Mouse (Mus musculus): ENCODE data around the gene Vwf. TPM values are rescaled to one million over a fixed set of nuclear protein-coding genes. Genes with fewer than 3 reads are reported as not detected.

Gene Vwf
- polyA plus RNA-seq, 1 experiment from 2014 or later: 42.4 TPM

DNA sequence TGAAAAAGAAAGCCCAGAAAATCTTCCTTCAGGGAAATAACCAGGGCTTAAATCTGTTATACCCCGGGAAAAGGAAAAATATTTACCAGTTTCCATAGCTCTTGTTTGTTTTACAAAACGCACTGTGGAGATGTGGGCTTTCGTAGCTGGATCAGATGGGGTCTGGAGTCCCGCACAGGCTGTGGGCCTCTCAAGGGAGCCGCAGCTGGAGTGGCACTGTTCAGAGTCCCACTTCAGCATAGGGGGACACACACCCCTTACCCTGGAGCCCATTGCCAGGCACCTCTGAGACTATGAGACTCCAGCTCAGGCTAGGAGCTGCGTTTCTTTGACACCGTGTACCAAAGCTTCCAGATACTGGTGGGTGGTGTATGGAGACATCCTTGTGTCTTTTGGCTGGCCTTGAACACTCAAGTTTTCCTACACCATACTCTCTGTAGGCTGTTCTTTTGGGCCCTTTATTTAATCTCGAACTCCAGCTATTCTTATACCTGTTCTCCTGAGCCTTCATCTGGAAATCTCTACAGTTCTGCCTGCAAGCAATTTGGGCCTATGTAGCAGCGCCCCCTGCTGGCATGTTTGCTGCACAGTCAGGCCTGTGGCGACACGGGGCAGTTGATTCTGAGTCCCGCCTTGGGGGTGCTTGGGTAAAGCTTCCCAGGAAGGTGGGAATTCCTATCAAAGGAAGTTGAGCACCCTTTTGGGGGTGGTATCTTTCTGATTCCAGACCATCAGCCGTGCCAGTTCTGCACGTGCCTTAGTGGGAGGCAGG, 114.7 kb downstream of the Vwf start:
- H3K9ac ChIP-seq (replicated peaks; ENCODE audit: low read depth): no peak overlapping the region
- 44% methylated on average over 14 of the region's 14 CpGs for WGBS
- peak; percentile 72 for DNase-seq (ENCODE audit: low spot score)
- no peak; the same call in 1 of the 2 replicates for ATAC-seq
- H3K27ac ChIP-seq (ENCODE audit: low read length): no peak overlapping the region
- H3K9me3 ChIP-seq (ENCODE audit: low read length): no peaks in the 10 kb centered on the region
- no peaks in the 10 kb centered on the region for H3K36me3 ChIP-seq (ENCODE audit: insufficient read depth, low read length)
- H3K27me3 ChIP-seq (replicated peaks; ENCODE audit: insufficient read depth, low read length): no peaks in the 10 kb centered on the region
- H3K4me2 ChIP-seq (replicated peaks; ENCODE audit: low read depth, low read length): no peak overlapping the region
- H3K4me3 ChIP-seq (ENCODE audit: low read depth, low read length): no peak overlapping the region
- peak; percentile 92 for TF ChIP-seq CTCF (IDR thresholded peaks at IDR 0.05)
- no peak for TF ChIP-seq EP300 (IDR thresholded peaks at IDR 0.05)
- H3K4me1 ChIP-seq (ENCODE audit: insufficient read depth, low read depth, low read length): no peaks in the 10 kb centered on the region

DNA sequence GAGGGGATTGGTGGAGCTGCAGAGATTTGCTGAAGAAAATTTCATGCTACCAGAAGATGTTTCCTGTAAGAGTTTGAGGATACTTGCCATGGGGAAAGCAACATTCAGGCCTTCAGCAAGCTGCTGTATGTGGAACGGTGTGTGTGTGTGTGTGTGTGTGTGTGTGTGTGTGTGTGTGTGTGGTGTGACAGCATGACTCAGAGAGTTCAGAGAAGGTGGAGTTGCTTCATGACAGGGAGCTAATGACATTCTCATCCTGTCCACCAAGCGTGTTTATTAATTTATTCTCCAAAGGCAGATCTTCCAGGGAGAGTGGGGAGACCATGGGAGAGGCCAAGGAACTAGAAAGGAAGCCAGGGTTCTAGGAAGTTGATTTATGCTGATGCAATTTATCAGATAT, 117.3 kb downstream of the Vwf start:
- Histone ChIP-seq H3K27me3 (replicated peaks; ENCODE audit: insufficient read depth, low read length) (no peaks in the 10 kb centered on the region), H3K4me1 (ENCODE audit: insufficient read depth, low read depth, low read length) (no peaks in the 10 kb centered on the region), H3K36me3 (ENCODE audit: insufficient read depth, low read length) (no peaks in the 10 kb centered on the region), H3K4me3 (ENCODE audit: low read depth, low read length) (no peak overlapping the region), H3K27ac (ENCODE audit: low read length) (no peak overlapping the region), H3K9ac (replicated peaks; ENCODE audit: low read depth) (no peak overlapping the region), H3K4me2 (replicated peaks; ENCODE audit: low read depth, low read length) (no peak overlapping the region), H3K9me3 (ENCODE audit: low read length) (no peaks in the 10 kb centered on the region)
- ATAC-seq (peak; percentile 64), DNase-seq (ENCODE audit: low spot score) (peak; percentile 66)
- WGBS: 27% methylated on average over 2 of the region's 2 CpGs
- TF ChIP-seq EP300 (IDR thresholded peaks at IDR 0.05) (peak; percentile 32; the same call in 1 of the 2 replicates), CTCF (IDR thresholded peaks at IDR 0.05) (no peak)

GRCm38 (mm10) chr6:125671835-125672234, 125.3 kb downstream of the Vwf start:
- TF ChIP-seq EP300 (IDR thresholded peaks at IDR 0.05): no peak
- TF ChIP-seq CTCF (IDR thresholded peaks at IDR 0.05): no peak
- no peak overlapping the region for H3K4me3 ChIP-seq (ENCODE audit: low read depth, low read length)
- DNase-seq (ENCODE audit: low spot score): no peak
- ATAC-seq: no peak
- no peak overlapping the region for H3K4me2 ChIP-seq (replicated peaks; ENCODE audit: low read depth, low read length)
- H3K9ac ChIP-seq (replicated peaks; ENCODE audit: low read depth): no peak overlapping the region
- no peaks in the 10 kb centered on the region for H3K27me3 ChIP-seq (replicated peaks; ENCODE audit: insufficient read depth, low read length)
- 78% methylated on average over 3 of the region's 3 CpGs for WGBS
- no peaks in the 10 kb centered on the region for H3K4me1 ChIP-seq (ENCODE audit: insufficient read depth, low read depth, low read length)
- no peaks in the 10 kb centered on the region for H3K36me3 ChIP-seq (ENCODE audit: insufficient read depth, low read length)
- no peak overlapping the region for H3K27ac ChIP-seq (ENCODE audit: low read length)
- H3K9me3 ChIP-seq (ENCODE audit: low read length): no peaks in the 10 kb centered on the region

- Histone ChIP-seq H3K9me3 (ENCODE audit: low read length) (no peaks in the 10 kb centered on the region), H3K9ac (replicated peaks; ENCODE audit: low read depth) (no peak overlapping the region), H3K36me3 (ENCODE audit: insufficient read depth, low read length) (no peaks in the 10 kb centered on the region), H3K4me2 (replicated peaks; ENCODE audit: low read depth, low read length) (no peak overlapping the region), H3K27me3 (replicated peaks; ENCODE audit: insufficient read depth, low read length) (no peaks in the 10 kb centered on the region), H3K4me3 (ENCODE audit: low read depth, low read length) (no peak overlapping the region), H3K4me1 (ENCODE audit: insufficient read depth, low read depth, low read length) (no peaks in the 10 kb centered on the region), H3K27ac (ENCODE audit: low read length) (no peak overlapping the region)
- DNase-seq (ENCODE audit: low spot score) (no peak), ATAC-seq (no peak)
- WGBS: 65% methylated on average over 1 of the region's 1 CpGs
- TF ChIP-seq EP300 (IDR thresholded peaks at IDR 0.05): no peak
These were observed 131.9 kb downstream of the Vwf start for GRCm38 (mm10) chr6:125678492-125678891.

GRCm38 (mm10) chr6:125680613-125681012, 134.0 kb downstream of the Vwf start:
- H3K27ac ChIP-seq (ENCODE audit: low read length): no peak overlapping the region
- H3K9me3 ChIP-seq (ENCODE audit: low read length): no peaks in the 10 kb centered on the region
- ATAC-seq (no peak), DNase-seq (ENCODE audit: low spot score) (peak; percentile 46)
- no peaks in the 10 kb centered on the region for H3K27me3 ChIP-seq (replicated peaks; ENCODE audit: insufficient read depth, low read length)
- no peaks in the 10 kb centered on the region; the same call in 1 of the 2 replicates for H3K36me3 ChIP-seq (ENCODE audit: insufficient read depth, low read length)
- H3K9ac ChIP-seq (replicated peaks; ENCODE audit: low read depth): no peak overlapping the region
- no peak overlapping the region for H3K4me2 ChIP-seq (replicated peaks; ENCODE audit: low read depth, low read length)
- TF ChIP-seq EP300 (IDR thresholded peaks at IDR 0.05) (no peak), CTCF (IDR thresholded peaks at IDR 0.05) (no peak)
- 51% methylated on average over 11 of the region's 11 CpGs for WGBS
- no peak overlapping the region for H3K4me3 ChIP-seq (ENCODE audit: low read depth, low read length)
- H3K4me1 ChIP-seq (ENCODE audit: insufficient read depth, low read depth, low read length): no peaks in the 10 kb centered on the region

- Histone ChIP-seq H3K4me3 (ENCODE audit: low read depth, low read length) (no peak overlapping the region), H3K9ac (replicated peaks; ENCODE audit: low read depth) (no peak overlapping the region), H3K36me3 (ENCODE audit: insufficient read depth, low read length) (no peaks in the 10 kb centered on the region; the same call in 1 of the 2 replicates), H3K27ac (ENCODE audit: low read length) (no peak overlapping the region), H3K27me3 (replicated peaks; ENCODE audit: insufficient read depth, low read length) (no peaks in the 10 kb centered on the region), H3K4me2 (replicated peaks; ENCODE audit: low read depth, low read length) (no peak overlapping the region), H3K9me3 (ENCODE audit: low read length) (no peaks in the 10 kb centered on the region), H3K4me1 (ENCODE audit: insufficient read depth, low read depth, low read length) (no peaks in the 10 kb centered on the region; the same call in 1 of the 2 replicates)
- DNase-seq (ENCODE audit: low spot score) (no peak), ATAC-seq (no peak)
- TF ChIP-seq CTCF (IDR thresholded peaks at IDR 0.05) (no peak), EP300 (IDR thresholded peaks at IDR 0.05) (no peak)
These were observed 138.8 kb downstream of the Vwf start for GRCm38 (mm10) chr6:125685420-125685819.

All from lung, postnatal 0 days (tissue).